Mouse (Mus musculus): Measurements from ENCODE around the gene Gm8212.
"Not testable (repeated sequence)": the region's sequence is repeated elsewhere in the genome, so short reads cannot be mapped to it uniquely, and the experiment has no call there.

Gene Gm8212

GRCm38 (mm10) chr14:44197361-44197760 lies at the start of gene Gm8212:
TSS of gene Gm8212 (plus strand) at chr14:44197661.
- not testable (repeated sequence) for DNase-seq (ENCODE audit: low read depth, low spot score)

DNA sequence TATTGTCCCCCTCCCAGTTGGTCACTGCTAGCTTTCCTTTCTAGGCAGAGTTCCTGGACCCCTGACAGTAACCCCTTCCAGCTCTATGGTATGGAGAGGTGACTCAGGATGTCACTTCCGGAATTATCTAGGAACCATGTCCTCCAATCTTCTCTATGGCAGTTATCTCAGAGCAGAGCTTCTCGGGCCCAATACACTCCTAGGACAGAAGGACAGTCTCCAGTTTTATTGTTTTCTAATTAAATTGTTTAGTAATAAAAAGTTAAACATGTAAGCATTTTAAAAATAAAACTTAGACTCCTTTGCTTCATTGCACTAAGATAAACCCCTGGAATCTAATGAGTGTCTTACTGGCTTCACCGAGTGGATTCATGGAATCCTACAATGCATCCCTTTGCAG lies 15.7 kb downstream of the Gm8212 start, which contains the start of gene 4930503E14Rik:
Gene 4930503E14Rik, minus strand, starts transcription at position 101 of the 400 bp plus-strand sequence.
- DNase-seq (ENCODE audit: low read depth, low spot score), result not testable (repeated sequence)

GRCm38 (mm10) chr14:44248039-44248438 lies 50.6 kb downstream of the Gm8212 start:
- DNase-seq (ENCODE audit: low read depth, low spot score), result no peak
